Mouse (Mus musculus) forebrain, embryonic 13.5 days (tissue): ENCODE measurements around the gene Fabp3. TPM values are rescaled to one million over a fixed set of nuclear protein-coding genes. Genes with fewer than 3 reads are reported as not detected.

ENCODE experiments used
- ATAC-seq: fragments of 200-750 bp; cut with Nextera tagmentation; 2 replicates; pipeline ENCODE4 v1.8.0; 2017
- H3K27ac ChIP-seq: fragments of 300-500 bp; sonication (generic); 2 replicates; pipeline ENCODE4 v1.5.1; 2015; ENCODE audit warnings: inconsistent platforms, mild to moderate bottlenecking, moderate library complexity
- H3K27me3 ChIP-seq: fragments of 300-500 bp; sonication (generic); 2 replicates; pipeline ENCODE4 v1.6.1; 2015; ENCODE audit warnings: mild to moderate bottlenecking, inconsistent platforms
- H3K36me3 ChIP-seq: fragments of 300-500 bp; sonication (generic); 2 replicates; pipeline ENCODE4 v1.6.1; 2015; ENCODE audit warnings: mild to moderate bottlenecking, inconsistent platforms; ENCODE audit not compliant: poor library complexity, severe bottlenecking
- H3K4me1 ChIP-seq: fragments of 300-500 bp; sonication (generic); 2 replicates; pipeline ENCODE4 v1.6.1; 2015; ENCODE audit warnings: inconsistent platforms
- H3K4me2 ChIP-seq: fragments of 300-500 bp; sonication (generic); 2 replicates; pipeline ENCODE4 v1.6.1; 2015; ENCODE audit warnings: inconsistent platforms, mild to moderate bottlenecking, moderate library complexity
- H3K4me3 ChIP-seq: fragments of 300-500 bp; sonication (generic); 2 replicates; pipeline ENCODE4 v1.5.1; 2015; ENCODE audit warnings: mild to moderate bottlenecking, inconsistent platforms
- H3K9ac ChIP-seq: fragments of 300-500 bp; sonication (generic); 2 replicates; pipeline ENCODE4 v1.6.1; 2015; ENCODE audit warnings: mild to moderate bottlenecking, inconsistent platforms
- H3K9me3 ChIP-seq: fragments of 300-500 bp; sonication (generic); replicated peaks from 2 replicates; pipeline ENCODE4 v1.6.1; 2016; ENCODE audit warnings: inconsistent platforms
- WGBS: fragments of 180-500 bp; shearing (Covaris S2); methylation state at CpG from one replicate; pipeline ENCODE4 v1.1.7; 2015; 5-methylcytosine and 5-hydroxymethylcytosine counted together
- polyA plus RNA-seq: library from polyadenylated mRNA; unstranded; fragments of >200 nt; fragmentation: Nextera tagmentation; extraction: Ambion mirVana; gene quantifications from 2 replicates; pipeline ENCODE4 v1.2.1, GENCODE M21; 2015

Gene Fabp3
- polyA plus RNA-seq, 1 experiment from 2014 or later: 46.8 TPM

DNA sequence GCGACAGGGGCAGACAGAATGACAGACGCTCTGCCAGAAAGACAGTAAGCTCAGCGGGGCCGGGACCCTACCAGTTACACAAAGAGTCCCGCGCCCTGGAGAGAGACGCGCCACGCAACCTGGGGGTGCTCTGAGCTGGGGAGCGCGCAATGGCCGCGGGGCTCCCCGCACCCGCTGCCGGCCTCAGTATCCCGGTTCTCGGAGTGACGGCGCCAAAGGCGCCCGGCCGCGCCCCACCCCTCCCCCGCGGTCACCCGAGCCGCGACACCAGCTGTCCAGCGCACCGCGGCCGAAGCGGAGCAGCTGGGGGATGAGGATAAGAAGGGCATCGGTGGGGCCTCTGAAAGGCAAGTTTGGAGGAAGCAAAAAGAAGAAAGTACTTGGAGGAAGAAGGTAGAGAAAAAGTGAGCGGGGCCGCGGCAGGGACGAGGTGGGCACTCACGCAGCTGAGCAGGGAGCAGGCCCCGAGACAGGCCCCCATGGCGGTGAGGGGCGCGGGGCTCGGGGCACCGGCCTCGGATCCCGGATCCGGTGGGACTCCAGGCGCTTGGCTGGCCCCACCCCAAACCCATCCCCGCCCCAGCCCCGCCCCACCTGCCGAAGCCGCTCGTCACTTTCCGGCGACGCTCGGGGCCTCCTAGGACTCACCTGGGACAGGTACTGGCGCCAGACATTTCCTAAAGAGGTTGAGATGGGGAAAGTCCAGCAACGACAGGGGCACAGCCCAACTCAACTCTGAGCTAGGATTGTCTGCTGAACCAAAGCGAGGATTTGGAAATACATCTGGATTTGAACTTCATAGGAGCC, 33.2 kb upstream of the Fabp3 start:
- peaks cover 32% of the 10 kb centered on the region for H3K4me1 ChIP-seq
- peak overlapping the region; percentile 99 for H3K27ac ChIP-seq
- H3K9ac ChIP-seq: peak overlapping the region; percentile 97
- no peaks in the 10 kb centered on the region for H3K9me3 ChIP-seq
- H3K27me3 ChIP-seq: no peaks in the 10 kb centered on the region
- H3K4me2 ChIP-seq: peak overlapping the region; percentile 78
- WGBS: under 1% methylated on average over 60 of the region's 62 CpGs
- H3K36me3 ChIP-seq: peaks cover 9% of the 10 kb centered on the region
- H3K4me3 ChIP-seq: peak overlapping the region; percentile 84
- peak; percentile 65 for ATAC-seq

DNA sequence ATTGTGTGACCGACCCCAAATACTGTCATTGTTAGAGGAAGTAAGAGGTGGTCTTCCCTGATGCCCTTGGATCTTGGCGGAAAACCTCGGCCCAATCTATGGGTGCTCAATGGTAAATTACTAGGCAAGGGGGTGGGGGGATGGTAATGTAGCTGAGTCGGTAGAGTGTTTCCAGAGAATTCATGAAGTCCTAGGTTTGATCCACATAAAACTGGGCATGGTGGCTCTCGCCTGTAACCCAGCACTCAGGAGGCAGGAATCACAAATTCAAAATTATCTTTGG, 32.6 kb upstream of the Fabp3 start:
- H3K27me3 ChIP-seq: no peaks in the 10 kb centered on the region
- ATAC-seq: 0 out of 2 replicates have a peak, but pooled peaks have one; percentile 5
- 42% methylated on average over 5 of the region's 5 CpGs for WGBS

DNA sequence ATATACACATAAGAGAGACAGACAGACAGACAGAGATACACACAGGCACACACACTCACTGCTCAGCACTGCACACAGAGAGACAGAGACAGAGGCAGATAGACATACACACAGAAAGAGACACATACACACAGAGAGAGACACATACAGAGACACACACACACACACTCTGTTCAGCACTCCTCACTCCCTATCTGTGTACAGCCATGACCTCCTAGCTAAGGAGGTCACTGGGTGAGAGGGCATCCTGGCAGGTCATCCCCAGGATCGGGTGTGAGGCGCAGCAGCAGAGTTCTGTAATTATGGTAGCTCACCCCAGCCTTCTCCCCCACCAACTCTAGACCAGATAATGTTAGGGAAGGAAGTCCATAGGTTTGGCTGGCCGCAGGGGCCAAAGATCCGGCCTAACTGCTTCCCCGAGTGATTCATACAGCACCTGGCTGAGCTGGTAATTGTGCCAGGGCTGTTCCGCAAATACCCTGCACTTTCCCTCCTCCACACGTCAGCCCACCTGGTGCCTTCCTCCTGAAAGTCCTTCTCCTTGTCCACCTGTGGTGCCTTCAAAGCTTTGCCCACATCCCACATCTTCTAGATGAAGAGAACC, 31.7 kb upstream of the Fabp3 start:
- 81% methylated on average over 7 of the region's 7 CpGs for WGBS
- Histone ChIP-seq H3K4me2 (peak overlapping the region; percentile 78; the same call in 1 of the 2 replicates), H3K9ac (no peak overlapping the region)

More for the DNA sequence above, 32.6 kb upstream of the Fabp3 start:
- Histone ChIP-seq H3K9ac (peak overlapping the region; percentile 97), H3K9me3 (no peaks in the 10 kb centered on the region), H3K4me3 (peak overlapping the region; percentile 84), H3K4me2 (peak overlapping the region; percentile 78), H3K4me1 (peaks cover 32% of the 10 kb centered on the region), H3K36me3 (peaks cover 5% of the 10 kb centered on the region), H3K27ac (peak overlapping the region; percentile 99; the same call in 1 of the 2 replicates)

GRCm38 (mm10) chr4:130279105-130279504, 29.3 kb upstream of the Fabp3 start, which contains the start of gene Serinc2:
Gene Serinc2 (minus strand): TSS chr4:130279205.
- no peak within 1 kb of the TSS for H3K4me3 ChIP-seq
- no peak within 1 kb of the TSS for H3K9ac ChIP-seq
- H3K27me3 ChIP-seq: no peaks in the 10 kb centered on the region
- H3K4me2 ChIP-seq: no peak within 1 kb of the TSS
- H3K36me3 ChIP-seq: no peaks in the 10 kb centered on the region
- peaks cover 7% of the 10 kb centered on the region for H3K4me1 ChIP-seq
- WGBS: 60% methylated on average over 2 of the region's 2 CpGs
- ATAC-seq: no peak
- H3K9me3 ChIP-seq: no peaks in the 10 kb centered on the region
- no peak within 1 kb of the TSS for H3K27ac ChIP-seq

More for the DNA sequence above, 31.7 kb upstream of the Fabp3 start:
- H3K4me3 ChIP-seq: no peak overlapping the region
- no peaks in the 10 kb centered on the region for H3K9me3 ChIP-seq
- H3K36me3 ChIP-seq: no peaks in the 10 kb centered on the region
- no peak for ATAC-seq
- no peak overlapping the region for H3K27ac ChIP-seq
- H3K27me3 ChIP-seq: no peaks in the 10 kb centered on the region
- H3K4me1 ChIP-seq: peaks cover 30% of the 10 kb centered on the region

- Histone ChIP-seq H3K36me3 (no peaks in the 10 kb centered on the region), H3K4me3 (no peak overlapping the region), H3K4me2 (no peak overlapping the region), H3K4me1 (no peaks in the 10 kb centered on the region), H3K9me3 (no peaks in the 10 kb centered on the region), H3K9ac (no peak overlapping the region), H3K27me3 (no peaks in the 10 kb centered on the region), H3K27ac (no peak overlapping the region)
- no peak for ATAC-seq
- WGBS: 82% methylated on average over 5 of the region's 5 CpGs
Observed at GRCm38 (mm10) chr4:130282856-130283255, 25.5 kb upstream of the Fabp3 start.

DNA sequence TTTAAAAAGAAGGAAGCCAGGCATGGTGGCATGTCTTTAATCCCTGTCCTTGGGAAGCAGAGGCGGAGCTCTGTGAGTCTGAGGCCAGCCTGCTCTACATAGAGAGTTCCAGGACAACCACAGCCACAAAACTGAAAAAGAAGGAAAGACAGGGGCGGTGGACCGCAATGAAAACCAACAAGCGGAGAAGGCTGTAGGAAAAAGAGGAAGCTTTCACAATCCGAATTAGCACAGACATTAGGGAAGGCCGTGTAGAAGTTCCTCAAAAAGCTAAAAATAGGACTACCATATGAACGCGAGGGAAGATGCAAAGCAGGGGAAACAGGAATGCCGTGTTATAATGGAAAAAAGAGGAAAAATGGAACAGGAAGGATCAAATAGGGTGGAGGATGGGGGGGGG, 24.6 kb upstream of the Fabp3 start:
- Histone ChIP-seq H3K36me3 (no peaks in the 10 kb centered on the region), H3K4me1 (no peaks in the 10 kb centered on the region), H3K9me3 (no peaks in the 10 kb centered on the region), H3K27ac (no peak overlapping the region), H3K4me3 (no peak overlapping the region), H3K9ac (no peak overlapping the region), H3K4me2 (no peak overlapping the region), H3K27me3 (no peaks in the 10 kb centered on the region)
- no peak for ATAC-seq
- WGBS: 88% methylated on average over 9 of the region's 9 CpGs

DNA sequence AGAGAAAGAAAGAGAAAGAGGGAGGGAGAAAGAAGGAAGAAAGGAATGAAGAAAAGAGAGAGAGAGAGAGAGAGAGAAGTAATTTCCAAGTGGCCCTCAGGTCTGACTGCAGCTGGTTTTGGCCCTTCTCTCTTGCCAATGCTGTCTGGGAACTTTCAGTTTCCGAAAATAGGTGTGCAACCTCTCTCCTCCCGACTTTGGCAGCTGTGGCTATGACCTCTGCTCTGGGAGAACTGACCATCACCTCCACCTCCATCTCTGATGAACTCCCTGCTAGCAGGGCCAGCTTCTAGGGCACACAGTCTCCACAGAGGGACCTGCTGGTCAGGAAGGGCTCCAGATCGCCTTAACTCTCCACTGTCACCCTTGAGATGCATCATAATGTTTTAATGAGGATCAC, 21.9 kb upstream of the Fabp3 start:
- Histone ChIP-seq H3K4me1 (no peaks in the 10 kb centered on the region), H3K4me2 (no peak overlapping the region), H3K36me3 (no peaks in the 10 kb centered on the region), H3K9me3 (no peaks in the 10 kb centered on the region), H3K27me3 (no peaks in the 10 kb centered on the region), H3K27ac (no peak overlapping the region), H3K4me3 (no peak overlapping the region), H3K9ac (no peak overlapping the region)
- no peak for ATAC-seq
- 66% methylated on average over 3 of the region's 3 CpGs for WGBS

DNA sequence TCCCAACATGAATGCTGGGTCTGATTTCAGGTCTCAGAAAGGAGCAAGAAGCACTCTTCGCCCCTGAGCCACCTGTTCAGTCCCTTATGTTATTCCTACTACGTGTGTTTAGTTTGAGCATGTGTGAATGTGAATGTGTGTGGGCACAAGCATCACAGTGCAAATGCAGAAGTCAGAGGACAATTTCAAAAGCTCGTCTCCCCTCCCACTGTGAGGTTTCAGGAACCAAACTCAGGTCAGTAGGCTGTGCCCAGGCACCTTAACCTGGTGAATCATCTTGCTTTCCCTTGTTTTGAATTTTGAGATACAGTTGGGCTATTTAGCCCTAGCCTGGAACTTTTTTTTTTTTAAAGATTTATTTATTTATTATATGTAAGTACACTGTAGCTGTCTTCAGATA, 18.6 kb upstream of the Fabp3 start:
- Histone ChIP-seq H3K27me3 (no peaks in the 10 kb centered on the region), H3K9ac (no peak overlapping the region), H3K9me3 (no peaks in the 10 kb centered on the region), H3K4me1 (no peaks in the 10 kb centered on the region), H3K4me2 (no peak overlapping the region), H3K27ac (no peak overlapping the region), H3K4me3 (no peak overlapping the region), H3K36me3 (no peaks in the 10 kb centered on the region)
- 77% methylated on average over 3 of the region's 3 CpGs for whole genome bisulfite sequencing
- no peak for ATAC-seq

GRCm38 (mm10) chr4:130292271-130292670, 16.1 kb upstream of the Fabp3 start:
- 0 out of 2 replicates have a peak, but pooled peaks have one; percentile 43 for ATAC-seq
- Histone ChIP-seq H3K27ac (no peak overlapping the region), H3K9me3 (no peaks in the 10 kb centered on the region), H3K9ac (no peak overlapping the region), H3K4me1 (no peaks in the 10 kb centered on the region), H3K4me3 (no peak overlapping the region), H3K36me3 (no peaks in the 10 kb centered on the region), H3K4me2 (no peak overlapping the region), H3K27me3 (no peaks in the 10 kb centered on the region)
- WGBS: 3% methylated on average over 4 of the region's 4 CpGs

DNA sequence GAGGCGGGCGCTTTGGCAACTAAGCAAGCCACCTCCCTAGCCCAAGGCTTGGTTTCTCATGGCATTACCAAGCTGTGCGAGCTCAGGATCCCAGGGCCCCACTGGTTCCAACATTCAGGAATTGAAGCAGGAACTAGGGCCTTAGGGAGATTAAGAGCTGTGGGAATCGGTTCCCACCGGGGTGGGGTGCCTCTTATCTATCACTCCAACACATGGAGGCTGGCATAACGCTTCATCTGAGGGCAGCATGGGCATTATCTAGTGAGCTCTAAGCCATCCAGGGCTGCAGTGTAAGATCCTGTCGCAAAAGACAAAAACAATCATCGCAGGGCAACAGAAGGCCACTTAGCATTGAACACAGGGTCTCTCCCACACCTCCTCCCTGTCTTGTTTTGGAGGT, 13.9 kb upstream of the Fabp3 start:
- no peak for ATAC-seq
- Histone ChIP-seq H3K4me3 (no peak overlapping the region), H3K36me3 (no peaks in the 10 kb centered on the region), H3K27ac (no peak overlapping the region), H3K9ac (no peak overlapping the region), H3K4me1 (no peaks in the 10 kb centered on the region), H3K9me3 (no peaks in the 10 kb centered on the region), H3K27me3 (no peaks in the 10 kb centered on the region), H3K4me2 (no peak overlapping the region)
- WGBS: 86% methylated on average over 8 of the region's 8 CpGs

GRCm38 (mm10) chr4:130295047-130295745, 13.2 kb upstream of the Fabp3 start:
- ATAC-seq: no peak
- H3K4me3 ChIP-seq: no peak overlapping the region
- H3K27ac ChIP-seq: no peak overlapping the region
- H3K36me3 ChIP-seq: no peaks in the 10 kb centered on the region
- no peaks in the 10 kb centered on the region for H3K9me3 ChIP-seq
- H3K9ac ChIP-seq: no peak overlapping the region
- H3K4me2 ChIP-seq: no peak overlapping the region
- no peaks in the 10 kb centered on the region for H3K4me1 ChIP-seq
- no peaks in the 10 kb centered on the region for H3K27me3 ChIP-seq
- 55% methylated on average over 23 of the region's 23 CpGs for WGBS

GRCm38 (mm10) chr4:130296243-130296965, 12.0 kb upstream of the Fabp3 start:
- no peaks in the 10 kb centered on the region for H3K4me1 ChIP-seq
- no peaks in the 10 kb centered on the region for H3K27me3 ChIP-seq
- no peak overlapping the region for H3K4me3 ChIP-seq
- no peak overlapping the region for H3K4me2 ChIP-seq
- no peak for ATAC-seq
- no peaks in the 10 kb centered on the region for H3K9me3 ChIP-seq
- H3K9ac ChIP-seq: no peak overlapping the region
- no peak overlapping the region for H3K27ac ChIP-seq
- 88% methylated on average over 13 of the region's 13 CpGs for WGBS
- no peaks in the 10 kb centered on the region for H3K36me3 ChIP-seq
